Mouse (Mus musculus): Measurements from ENCODE around the gene Mmp10. TPM values are rescaled to one million over a fixed set of nuclear protein-coding genes. Genes with fewer than 3 reads are reported as not detected.

The Mmp10 gene
- total RNA-seq, 2 experiments from 2014 or later = not detected

Other genes starting within 250 kb of the Mmp10 start
- 10 to 100 TPM in 1 of 2 experiments, under 1 TPM in 1; 0.27 to 12.4 TPM for gene Mmp13, start 229.8 kb upstream of the Mmp10 start, total RNA-seq (2021)
- under 1 TPM; 0.24 to 0.45 TPM for gene Mmp12, start 158.0 kb upstream of the Mmp10 start, total RNA-seq (2021)
- not detected for gene Mmp1b, start 114.3 kb upstream of the Mmp10 start, total RNA-seq (2021)
- under 1 TPM in 1 of 2 experiments, not detected in 1; 0.18 TPM for gene Mmp3, start 56.5 kb upstream of the Mmp10 start, total RNA-seq (2021)
- 1 to 10 TPM; 1.1 to 2.6 TPM for gene Mmp8, start 56.1 kb downstream of the Mmp10 start, total RNA-seq (2021)
- under 1 TPM; 0.15 to 0.30 TPM for gene Mmp27, start 69.0 kb downstream of the Mmp10 start, total RNA-seq (2021)
- not detected for gene Mmp20, start 125.9 kb downstream of the Mmp10 start, total RNA-seq (2021)
- gene Mmp7, start 189.7 kb downstream of the Mmp10 start, total RNA-seq (2021) = not detected